Mouse (Mus musculus) MEL (cell line): ENCODE data around the gene Oip5.

Experiments
- BHLHE40 ChIP-seq: IDR thresholded peaks from 2 replicates; pipeline ENCODE4 v1.6.1; 2012; ENCODE audit warnings: low read depth, mild to moderate bottlenecking, inconsistent platforms, low read length, improper control_type of control experiment, borderline replicate concordance
- CTCF ChIP-seq, 3 experiments: IDR thresholded peaks in 2 of 3; conservative IDR thresholded peaks in 1 of 3; 2 replicates each; pipeline ENCODE4 v1.5.1; 2011 to 2012; ENCODE audit warnings: low read length in 3 of 3, low read depth in 2 of 3, mild to moderate bottlenecking in 2 of 3, improper control_type of control experiment in 1 of 3, inconsistent platforms in 1 of 3, mixed read lengths in 1 of 3, moderate library complexity in 1 of 3; ENCODE audit not compliant: control insufficient read depth in 1 of 3, insufficient read depth in 1 of 3, poor library complexity in 1 of 3, severe bottlenecking in 1 of 3
- E2F4 ChIP-seq: IDR thresholded peaks from 2 replicates; pipeline ENCODE4 v1.6.1; 2011; ENCODE audit warnings: low read depth, low read length, improper control_type of control experiment, borderline replicate concordance
- EP300 ChIP-seq, 2 experiments: IDR thresholded peaks; 2 replicates each; pipeline ENCODE4 v1.6.1; 2011; ENCODE audit warnings: improper control_type of control experiment in 2 of 2, low read length in 2 of 2, low read depth in 1 of 2, mild to moderate bottlenecking in 1 of 2
- JUND ChIP-seq: IDR thresholded peaks from 2 replicates; pipeline ENCODE4 v1.6.1; 2011; ENCODE audit warnings: low read depth, mild to moderate bottlenecking, improper control_type of control experiment, low read length
- MYC ChIP-seq: IDR thresholded peaks from 2 replicates; pipeline ENCODE4 v1.6.1; 2011; ENCODE audit warnings: low read depth, mild to moderate bottlenecking, low read length, improper control_type of control experiment, moderate library complexity
- POLR2A ChIP-seq, 2 experiments: IDR thresholded peaks; 2 replicates each; pipeline ENCODE4 v1.6.1; 2011 to 2012; ENCODE audit warnings: low read length in 2 of 2, mild to moderate bottlenecking in 2 of 2, control low read depth in 1 of 2, improper control_type of control experiment in 1 of 2, low read depth in 1 of 2, moderate library complexity in 1 of 2; ENCODE audit not compliant: control insufficient read depth in 1 of 2, insufficient read depth in 1 of 2, poor library complexity in 1 of 2
- SMC3 ChIP-seq: IDR thresholded peaks from 2 replicates; pipeline ENCODE4 v1.6.1; 2011; ENCODE audit warnings: low read depth, low read length, improper control_type of control experiment
- TCF12 ChIP-seq: IDR thresholded peaks from 2 replicates; pipeline ENCODE4 v1.6.1; 2014; ENCODE audit warnings: low read depth, mild to moderate bottlenecking, inconsistent platforms, low read length, improper control_type of control experiment, moderate library complexity
- UBTF ChIP-seq: IDR thresholded peaks from 2 replicates; pipeline ENCODE4 v1.6.1; 2012; ENCODE audit warnings: low read depth, mild to moderate bottlenecking, inconsistent platforms, low read length, improper control_type of control experiment, moderate library complexity, borderline replicate concordance; ENCODE audit not compliant: insufficient read depth
- ZC3H11A ChIP-seq: IDR thresholded peaks from 2 replicates; pipeline ENCODE4 v1.6.1; 2012; ENCODE audit warnings: low read depth, mild to moderate bottlenecking, inconsistent platforms, low read length, improper control_type of control experiment

GRCm38 (mm10) chr2:119605361-119605973 lies 12.8 kb downstream of the Oip5 start:
- 0 out of 2 replicates have a peak, but pooled peaks have one; percentile 1 for TF ChIP-seq ZC3H11A
- no peak for TF ChIP-seq CTCF (IDR thresholded peaks at IDR 0.05 in 2 of 3, conservative IDR thresholded peaks at IDR 0.05 in 1 of 3; ENCODE audit: control insufficient read depth in 1 of 3, insufficient read depth in 1 of 3, low read depth in 2 of 3, low read length in 3 of 3, poor library complexity in 1 of 3, severe bottlenecking in 1 of 3)
- TF ChIP-seq JUND: no peak
- TF ChIP-seq MYC: peak; percentile 38; the same call in 1 of the 2 replicates
- TF ChIP-seq SMC3: no peak
- TF ChIP-seq BHLHE40: no peak
- TF ChIP-seq POLR2A (IDR thresholded peaks at IDR 0.05; ENCODE audit: control insufficient read depth in 1 of 2, insufficient read depth in 1 of 2, low read depth in 1 of 2, low read length in 2 of 2, poor library complexity in 1 of 2): no peak
- TF ChIP-seq TCF12: peak; percentile 95
- no peak for TF ChIP-seq UBTF
- no peak for TF ChIP-seq E2F4
- TF ChIP-seq EP300 (IDR thresholded peaks at IDR 0.05; ENCODE audit: low read depth in 1 of 2, low read length in 2 of 2): peak; percentile 93 to 94
